Mouse (Mus musculus) cortical plate, adult 2 months (tissue): ENCODE measurements around the gene Snapin.

Source experiments
- CTCF ChIP-seq: fragments of 200-500 bp; IDR thresholded peaks from 2 replicates; pipeline ENCODE4 v1.5.1; 2011; ENCODE audit warnings: mild to moderate bottlenecking, control low read depth, low read length; ENCODE audit not compliant: insufficient read depth; ENCODE audit errors: extremely low read depth
- POLR2A ChIP-seq: fragments of 200-500 bp; IDR thresholded peaks from 2 replicates; pipeline ENCODE4 v1.6.1; 2011; ENCODE audit warnings: mild to moderate bottlenecking, low read length, control low read depth; ENCODE audit not compliant: insufficient read depth; ENCODE audit errors: extremely low read depth

DNA sequence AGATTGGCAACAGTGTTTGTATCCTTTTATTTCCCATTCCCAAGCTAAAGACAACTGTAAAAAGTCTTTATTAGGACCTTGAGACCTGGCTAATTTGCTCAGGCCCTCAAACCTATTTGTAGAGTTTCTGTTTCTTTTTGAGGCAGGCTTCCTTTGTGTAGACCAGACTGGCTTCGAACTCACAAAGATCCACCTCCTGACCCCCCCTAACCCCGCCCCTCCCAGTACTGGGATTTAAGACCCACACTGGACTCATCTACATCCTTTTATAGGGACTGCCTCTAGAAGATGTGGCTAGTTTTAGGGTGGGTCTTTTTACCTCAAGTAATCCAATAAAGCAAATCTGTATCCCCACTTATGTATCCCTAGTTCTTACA lies 18.9 kb upstream of the Snapin start:
- TF ChIP-seq CTCF (no peak), POLR2A (no peak)
